Mouse (Mus musculus) kidney, adult 9 months (tissue): ENCODE measurements around the gene A730071L15Rik.

ENCODE experiments used
- DNase-seq: peaks from one replicate; pipeline ENCODE4 v3.0.0; 2022

The A730071L15Rik gene

DNA sequence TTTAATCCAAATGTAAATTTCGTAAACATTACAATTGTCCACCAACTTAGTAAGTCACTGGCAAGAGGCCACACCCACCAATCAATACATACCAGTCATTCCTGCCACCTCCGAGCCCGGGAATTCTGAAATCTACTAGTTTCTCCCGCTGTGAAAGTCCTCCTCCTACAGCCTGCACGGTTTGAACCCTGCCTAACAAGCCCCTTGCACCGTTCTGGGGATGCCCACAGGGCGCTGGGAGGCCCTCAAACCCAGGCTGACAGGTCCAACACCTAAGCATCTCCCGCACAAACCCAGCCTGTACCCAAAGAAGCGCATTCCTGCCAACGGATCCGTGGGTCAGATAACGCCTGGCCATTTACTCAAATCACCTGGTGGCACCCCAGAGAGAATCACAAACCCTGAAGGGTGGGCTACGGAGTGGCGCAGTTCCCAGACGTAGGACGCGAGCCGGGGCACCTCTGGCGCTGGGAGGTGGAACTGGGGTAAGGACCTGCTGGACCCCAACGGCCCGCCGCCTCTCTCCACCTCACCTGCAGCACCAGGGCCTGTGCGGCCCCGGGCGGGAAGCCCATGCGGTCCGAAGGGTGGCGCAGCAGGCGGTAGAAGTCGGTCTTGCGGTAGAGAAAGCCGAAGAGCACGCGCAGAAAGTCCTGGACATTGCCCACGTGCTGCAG is at the start of gene A730071L15Rik:
Gene A730071L15Rik (plus strand): TSS at position 620 of the 677 bp plus-strand sequence.
- DNase-seq = no peak

DNA sequence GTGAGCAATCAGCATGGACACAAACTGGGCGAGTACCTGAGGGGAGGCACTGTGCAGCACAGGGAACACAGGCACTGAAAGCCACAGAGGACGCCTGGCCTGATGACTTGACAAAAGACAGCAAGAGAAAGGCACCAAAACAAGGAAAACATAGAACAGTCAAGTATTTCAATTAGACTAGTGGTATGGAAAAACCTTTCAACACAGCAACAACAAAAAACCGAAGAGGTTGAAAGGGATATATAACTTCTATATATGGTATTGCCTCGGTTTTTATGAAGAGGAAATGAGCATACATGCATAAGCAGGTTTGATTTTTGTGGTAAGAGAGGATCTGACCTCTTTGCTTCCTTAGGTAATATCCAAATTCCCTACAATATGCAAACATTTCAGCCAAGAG is 47.0 kb upstream of the A730071L15Rik start:
- DNase-seq = no peak

DNA sequence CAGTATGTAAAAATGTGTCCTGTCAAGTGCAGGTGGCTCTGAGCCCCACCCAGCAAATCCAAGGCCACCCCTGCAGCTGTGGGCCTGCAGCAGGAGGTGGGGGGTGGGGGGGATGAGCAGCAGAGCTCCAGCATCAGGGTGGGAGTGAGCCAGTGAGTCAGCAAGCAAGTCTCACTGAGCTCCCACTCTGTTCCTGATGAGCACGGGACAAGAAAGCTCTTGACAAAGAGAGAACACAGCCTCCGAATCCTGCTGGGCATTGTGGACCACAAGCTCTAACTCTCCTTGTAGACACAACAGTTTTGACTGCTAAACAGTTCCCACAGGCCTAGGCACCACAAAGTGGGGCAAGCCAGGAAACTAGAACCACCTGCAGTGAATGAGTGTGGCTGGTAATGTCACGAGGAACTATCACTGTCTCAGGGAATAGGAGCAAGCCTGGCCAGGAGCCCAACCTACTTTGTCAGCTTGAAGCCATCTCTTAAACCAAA is 45.6 kb upstream of the A730071L15Rik start:
- DNase-seq = no peak

DNA sequence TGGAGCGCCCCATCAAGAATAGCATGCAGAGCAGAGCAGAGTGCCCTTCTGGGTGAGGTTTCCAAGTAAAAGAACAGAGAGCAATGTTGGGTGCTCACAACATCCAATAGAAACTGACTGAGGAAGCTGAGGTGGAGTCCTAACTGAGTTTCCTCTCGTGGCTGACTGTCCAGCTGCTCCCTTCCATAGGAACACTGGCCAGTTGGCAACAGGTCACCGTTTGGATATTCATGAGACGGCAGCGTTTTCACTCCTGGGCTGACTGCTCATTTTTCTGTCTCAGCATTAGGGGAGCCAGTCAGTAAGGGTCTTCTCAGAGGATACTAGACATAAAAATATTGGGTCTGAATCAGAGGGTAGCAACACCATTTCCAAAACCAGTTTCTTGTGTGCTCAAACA is 43.2 kb upstream of the A730071L15Rik start:
- no peak for DNase-seq

DNA sequence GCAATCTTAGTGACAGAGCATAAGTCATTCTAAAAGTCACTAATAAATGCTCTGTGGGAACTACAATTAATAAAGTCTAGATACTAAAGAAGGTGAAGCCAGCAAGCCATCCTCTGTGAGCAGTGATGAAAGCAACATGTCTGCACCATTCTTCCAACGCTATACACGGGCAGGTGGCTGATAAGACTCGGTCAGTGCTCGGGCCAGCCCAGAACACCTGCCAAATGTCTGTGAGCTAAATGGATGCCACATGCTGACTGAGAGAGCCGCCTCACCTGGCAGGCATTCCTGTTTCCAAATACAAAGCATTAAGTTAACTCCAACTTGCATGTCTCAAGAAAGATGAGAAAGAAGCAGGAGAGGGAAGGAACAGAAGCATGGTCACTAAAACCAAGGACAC is 42.7 kb upstream of the A730071L15Rik start:
- DNase-seq = no peak

DNA sequence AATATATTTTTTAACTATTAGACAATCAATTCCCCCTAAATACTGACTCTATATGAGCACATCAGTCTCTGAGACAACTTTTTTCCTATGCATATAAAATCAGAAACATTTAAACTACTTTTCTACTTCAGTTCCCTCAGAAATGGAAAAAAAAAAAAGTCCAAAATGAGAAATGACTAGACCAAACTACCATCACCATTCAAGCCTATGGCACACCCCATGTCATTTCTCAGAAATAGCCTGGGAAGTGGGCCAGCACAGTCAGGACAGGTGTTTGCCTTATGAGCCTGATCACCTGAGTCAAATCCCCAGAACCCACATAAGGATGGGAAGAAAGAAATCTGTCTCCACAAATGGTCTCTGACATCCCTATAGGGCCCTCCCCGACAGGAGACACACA is 41.3 kb upstream of the A730071L15Rik start:
- DNase-seq = no peak

DNA sequence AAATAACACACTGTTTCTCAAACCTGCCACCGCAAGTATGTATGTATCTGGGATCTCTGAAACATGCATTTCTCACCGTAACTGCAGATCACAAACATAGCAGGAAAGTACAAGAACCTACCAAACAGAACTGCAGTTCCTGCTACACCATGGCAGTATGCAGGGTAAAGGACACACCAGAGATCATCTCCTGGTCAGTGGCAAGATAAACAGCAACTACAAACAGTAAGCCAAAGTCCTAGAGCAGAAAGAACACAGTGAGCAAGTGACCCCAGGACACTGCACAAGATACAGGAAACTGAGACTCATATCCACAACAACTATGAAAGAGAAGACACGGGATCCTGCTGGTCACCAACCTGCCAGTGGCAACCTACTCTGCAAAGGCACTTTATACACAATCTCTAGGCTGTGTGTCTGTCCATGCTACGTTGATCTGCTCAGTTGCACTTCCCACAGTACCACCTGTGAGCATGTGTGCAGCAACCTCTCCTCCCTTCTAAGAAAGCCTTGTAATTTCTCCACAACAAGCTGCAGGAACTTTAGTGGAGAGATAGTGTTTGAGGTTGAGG is 40.0 kb upstream of the A730071L15Rik start:
- no peak for DNase-seq

DNA sequence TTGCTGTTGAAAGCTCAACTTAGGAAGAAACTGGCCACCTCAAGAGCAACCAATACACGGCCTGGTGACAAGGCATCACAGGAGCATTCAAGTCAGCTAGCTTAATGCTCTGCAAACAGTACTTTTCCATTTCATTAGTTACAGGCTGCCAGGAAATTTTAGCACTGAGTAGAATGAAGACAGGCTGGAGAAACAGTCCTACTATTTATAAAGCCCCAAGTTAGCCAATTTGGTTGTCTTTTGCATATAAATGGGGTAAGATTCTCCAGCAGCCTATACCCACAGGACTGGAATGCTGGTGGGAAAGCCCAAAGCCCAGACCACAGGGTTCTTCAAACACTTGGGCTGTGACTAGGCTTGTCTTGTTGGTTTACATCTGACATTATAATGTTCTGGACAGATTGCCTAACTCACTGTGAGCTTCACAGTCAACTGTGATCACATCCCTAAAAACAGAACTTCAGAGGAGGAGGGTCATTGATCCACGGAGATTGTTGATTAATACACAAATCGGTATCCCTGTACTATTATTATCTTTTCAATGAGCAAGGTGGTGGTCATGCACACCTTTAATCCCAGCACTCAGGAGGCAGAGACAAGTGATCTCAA is 39.1 kb upstream of the A730071L15Rik start:
- DNase-seq = no peak

DNA sequence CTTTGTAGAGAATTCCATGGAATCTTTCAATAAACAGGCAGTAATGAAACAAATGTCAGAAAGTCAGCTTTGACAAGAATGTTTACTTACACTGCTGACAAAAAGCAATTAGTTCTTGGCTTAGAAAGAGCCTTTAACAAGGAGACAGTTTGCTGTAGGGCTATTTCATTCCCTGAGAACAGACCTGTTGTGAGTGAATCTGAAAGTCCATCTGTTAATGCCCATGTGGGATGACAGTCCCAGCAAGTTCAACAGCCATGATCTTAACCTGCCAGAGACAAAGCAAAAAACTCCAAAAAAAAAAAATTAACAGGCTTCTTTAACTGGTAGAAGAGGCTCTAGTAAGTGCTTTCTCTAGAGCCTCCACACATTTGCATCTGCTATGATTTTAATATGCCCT is 38.3 kb upstream of the A730071L15Rik start:
- DNase-seq = no peak

DNA sequence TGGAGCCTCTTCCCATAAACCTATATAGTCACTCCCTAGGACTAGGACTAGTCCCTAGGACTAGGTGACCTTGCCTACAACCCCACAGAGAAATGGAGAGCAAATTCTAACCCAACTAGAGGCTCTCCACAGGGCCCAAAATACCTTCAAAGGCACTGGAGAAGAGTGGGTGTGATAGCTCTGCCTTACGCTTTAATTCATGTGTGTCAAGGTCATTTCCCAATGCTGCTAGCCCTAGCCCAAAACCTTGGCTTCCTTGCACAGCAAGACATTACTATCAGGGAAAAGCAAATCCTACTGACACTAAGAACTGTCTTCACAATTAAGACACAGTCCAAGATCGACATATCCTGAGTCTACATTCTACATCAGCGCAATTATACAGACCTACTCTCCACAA is 36.8 kb upstream of the A730071L15Rik start:
- no peak for DNase-seq

DNA sequence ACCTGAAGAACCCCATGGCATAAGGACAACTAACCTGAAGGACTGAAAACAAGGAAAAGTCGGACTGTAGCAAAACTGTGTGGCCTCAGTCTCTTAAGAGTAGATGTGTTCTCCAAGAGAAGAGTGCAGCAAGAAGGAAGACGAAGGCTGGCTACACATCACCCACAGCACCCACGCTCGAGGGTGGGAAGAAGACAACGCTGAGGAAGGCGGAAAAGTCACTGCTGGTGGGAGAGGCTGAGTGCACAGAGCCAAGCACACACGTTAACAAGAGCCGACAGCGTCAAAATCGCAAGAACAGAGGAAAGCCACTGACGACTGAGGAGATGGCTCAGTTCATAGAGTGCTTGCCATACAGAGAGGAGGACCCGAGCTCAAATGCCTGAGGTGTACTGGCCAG is 36.1 kb upstream of the A730071L15Rik start:
- no peak for DNase-seq

DNA sequence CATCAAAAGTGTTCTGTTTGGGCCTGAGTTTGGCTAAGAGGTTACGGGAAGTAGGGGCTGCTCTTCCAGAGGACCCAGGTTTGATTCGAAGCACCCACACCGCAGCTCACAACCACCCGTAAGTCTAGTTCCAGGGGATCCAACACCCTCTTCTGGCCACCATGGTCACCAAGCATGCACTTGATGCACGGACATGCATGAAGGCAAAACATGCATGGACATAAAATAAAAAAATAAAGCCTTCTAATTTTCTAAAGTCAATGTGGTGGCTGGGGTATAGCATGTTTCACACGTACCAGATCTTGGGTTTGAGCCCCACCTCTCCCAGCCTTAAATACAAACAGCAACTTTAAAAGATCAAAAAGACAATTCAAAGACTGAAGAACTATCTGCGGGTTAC is 35.0 kb upstream of the A730071L15Rik start:
- DNase-seq = no peak

DNA sequence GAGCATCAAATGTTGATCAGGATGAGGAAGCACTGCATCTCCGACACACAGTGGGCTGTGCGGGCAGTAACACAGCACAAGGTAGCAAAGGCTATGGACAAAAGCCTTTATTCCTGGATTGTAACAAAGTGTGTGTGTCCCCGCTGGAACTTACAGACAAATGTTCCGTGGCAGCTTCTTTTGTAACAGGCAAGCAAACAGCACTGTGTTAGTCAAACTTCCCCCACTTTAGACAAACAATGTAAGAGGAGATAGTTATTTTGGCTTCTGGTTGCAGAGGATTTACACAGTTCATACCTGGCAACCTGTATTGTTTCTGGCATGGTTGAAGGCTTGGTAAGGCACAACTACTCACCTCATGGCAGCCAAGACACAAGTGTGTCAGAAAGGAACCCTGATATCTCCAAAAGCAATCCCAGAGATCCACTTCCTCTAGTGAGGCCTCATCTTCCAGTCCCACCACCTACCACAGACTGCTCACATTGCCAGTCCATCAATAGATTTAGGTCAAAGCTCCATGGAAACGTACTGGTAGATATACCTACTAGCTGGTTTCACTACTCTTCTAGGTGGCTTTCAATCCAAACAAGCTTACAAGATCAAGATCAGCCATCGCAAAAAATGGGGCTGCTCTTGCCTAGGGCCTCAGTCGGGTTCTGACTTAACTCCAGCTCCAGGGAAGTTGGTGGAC is 34.3 kb upstream of the A730071L15Rik start:
- no peak for DNase-seq

DNA sequence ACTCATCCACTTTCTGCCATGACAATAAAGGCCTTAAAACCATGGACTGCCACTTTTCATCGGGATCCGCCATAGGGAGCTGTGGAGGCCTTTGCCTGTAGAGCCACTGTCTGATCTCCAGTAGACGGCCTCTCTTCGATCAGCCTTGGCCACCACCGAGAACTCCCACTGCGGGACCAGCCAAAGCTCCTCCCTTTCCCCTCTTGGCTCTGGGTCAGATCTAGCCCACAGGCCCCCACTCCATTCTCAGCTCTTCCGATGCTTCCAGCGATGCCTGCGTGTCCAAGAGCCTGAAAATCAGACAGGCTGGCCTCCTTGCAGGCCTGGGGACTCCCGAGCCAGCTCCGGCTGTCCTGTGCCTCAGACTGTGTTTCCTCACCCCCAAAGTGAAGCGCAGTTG is 33.5 kb upstream of the A730071L15Rik start:
- no peak for DNase-seq

DNA sequence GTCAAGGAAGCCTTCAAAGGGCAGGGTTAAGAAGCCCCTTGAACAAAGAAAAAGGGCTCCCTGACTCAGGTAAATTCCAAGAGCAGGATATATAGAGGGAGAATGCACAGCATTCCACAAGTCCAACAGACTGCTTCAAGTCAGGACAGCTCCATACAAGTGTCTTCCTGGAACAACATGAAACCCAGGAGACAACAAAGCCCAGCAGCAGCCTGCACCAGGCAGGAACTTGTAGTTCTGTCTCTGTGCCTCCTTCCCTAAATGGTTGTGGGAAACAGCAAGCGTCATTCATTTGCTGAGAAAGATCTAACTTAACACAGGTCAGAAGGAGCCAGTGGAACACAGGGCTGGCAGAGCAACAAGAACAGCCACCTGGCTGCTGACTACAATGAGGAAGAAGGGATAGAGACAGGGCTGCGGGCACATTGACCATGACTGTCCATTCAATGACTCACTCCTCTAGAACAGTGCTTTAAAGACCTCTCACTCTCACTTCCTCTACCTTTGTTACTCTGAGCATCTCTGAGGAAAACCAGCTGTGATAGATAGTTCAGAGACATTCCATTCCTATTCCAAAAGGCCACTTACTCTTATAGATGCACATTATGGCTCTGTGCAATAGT is 30.7 kb upstream of the A730071L15Rik start:
- no peak for DNase-seq

DNA sequence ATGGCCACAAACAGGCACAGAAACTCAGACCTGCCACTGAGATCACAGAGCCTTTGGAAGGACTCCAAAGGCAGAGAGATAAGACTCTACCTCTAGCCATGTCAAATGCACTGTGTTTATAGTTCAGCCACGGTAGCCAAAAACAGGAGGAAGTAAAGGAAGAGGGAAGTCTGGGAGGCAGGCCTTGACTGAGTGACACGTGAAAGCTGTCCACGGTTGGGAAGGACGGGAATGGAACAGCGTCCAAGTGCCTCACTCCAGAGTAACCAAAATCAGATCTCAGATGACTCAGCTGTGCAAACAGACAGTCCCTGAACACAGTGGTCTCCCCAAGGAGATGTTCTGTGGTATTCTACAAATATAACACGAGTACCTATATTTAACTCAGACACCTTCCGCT is 25.1 kb upstream of the A730071L15Rik start:
- DNase-seq = no peak

DNA sequence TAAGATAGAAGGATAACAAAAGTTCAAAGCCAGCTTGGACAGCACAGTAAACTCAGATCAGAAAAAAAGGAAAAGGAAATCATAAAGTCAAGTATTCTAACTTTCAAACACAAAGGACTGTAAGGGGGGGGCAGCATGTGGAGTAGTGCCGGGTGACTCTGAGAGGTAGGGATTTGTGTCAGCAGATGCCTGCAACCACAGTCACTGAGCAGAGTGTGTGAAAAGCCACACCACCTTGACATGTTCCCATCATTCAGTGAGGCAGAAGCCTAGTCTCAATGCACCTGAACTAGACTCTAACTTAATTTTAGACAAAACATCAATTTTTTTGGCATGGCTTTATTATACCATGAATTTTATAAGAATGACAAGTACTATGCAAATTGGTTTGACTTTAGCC is 24.3 kb upstream of the A730071L15Rik start:
- DNase-seq = no peak

DNA sequence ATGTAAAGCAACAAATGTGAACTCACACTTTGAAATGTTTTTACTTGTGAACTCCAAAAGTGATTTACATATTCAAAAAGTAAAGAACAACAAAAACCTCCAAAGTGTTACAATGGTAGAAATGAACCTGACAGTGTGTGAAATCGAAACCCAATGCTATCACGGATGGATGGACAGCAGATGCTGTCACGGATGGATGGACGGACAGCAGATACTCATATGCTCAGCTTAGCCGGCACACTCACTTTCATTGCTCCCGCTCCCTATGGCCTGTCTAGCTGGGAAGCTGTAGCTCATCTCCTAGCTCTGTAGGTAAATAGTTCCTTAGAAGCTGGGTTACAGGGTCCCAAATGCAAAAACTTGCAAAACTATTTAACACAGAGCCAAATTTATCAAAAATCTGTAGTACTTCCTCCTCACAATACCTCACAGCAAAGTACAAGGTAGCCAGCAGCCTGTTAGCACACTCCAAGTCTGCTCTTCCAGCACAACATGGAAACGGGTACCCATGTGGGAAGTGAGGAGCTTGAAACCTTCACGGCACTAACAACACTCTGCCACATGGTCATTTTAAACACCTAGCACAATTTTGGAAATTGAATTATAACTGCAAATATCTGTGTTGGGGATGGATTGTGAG is 21.9 kb upstream of the A730071L15Rik start:
- DNase-seq = no peak

DNA sequence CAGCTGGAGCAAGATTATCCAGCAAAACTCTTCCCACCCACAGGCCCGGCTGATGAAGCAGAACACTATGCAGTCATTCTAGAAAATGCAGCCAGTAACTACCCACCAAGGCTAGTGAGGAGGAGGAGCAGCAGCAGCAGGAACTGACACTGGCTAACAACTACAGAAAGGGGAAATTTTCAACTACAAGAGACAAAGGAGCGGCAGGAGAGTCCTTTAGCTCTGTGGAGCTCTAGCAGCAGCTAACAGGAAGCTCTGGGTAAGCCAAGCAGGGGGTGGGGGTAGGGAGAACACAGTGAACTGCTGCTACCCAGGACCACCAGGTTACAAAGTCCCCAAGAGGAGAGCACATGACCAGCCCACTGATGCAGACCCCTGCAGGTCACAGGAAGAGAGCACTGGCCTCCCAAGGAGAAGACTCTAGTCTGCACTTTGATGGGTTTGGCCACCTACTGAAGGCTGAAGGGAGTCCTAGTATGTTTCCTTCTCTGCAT is 21.1 kb upstream of the A730071L15Rik start:
- DNase-seq = no peak

DNA sequence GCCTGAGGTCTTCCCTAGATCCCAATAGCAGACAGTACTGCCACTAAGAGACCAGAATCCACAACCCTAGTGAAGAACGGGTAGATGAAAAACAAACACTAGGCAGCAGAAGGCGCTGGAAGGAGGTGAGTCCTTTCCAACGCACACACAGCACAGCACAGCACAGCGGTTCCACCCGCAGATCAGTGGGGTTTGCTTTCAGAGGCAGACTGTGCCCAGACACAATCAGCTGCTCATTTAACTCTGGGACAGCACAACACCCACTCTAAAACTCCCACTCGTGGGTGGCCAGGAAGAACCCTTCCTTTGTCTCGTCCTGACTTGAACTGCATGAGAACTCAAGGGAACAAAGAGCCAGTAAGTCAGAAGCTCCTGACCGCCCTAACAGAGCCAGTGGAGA is 20.6 kb upstream of the A730071L15Rik start:
- DNase-seq = no peak

DNA sequence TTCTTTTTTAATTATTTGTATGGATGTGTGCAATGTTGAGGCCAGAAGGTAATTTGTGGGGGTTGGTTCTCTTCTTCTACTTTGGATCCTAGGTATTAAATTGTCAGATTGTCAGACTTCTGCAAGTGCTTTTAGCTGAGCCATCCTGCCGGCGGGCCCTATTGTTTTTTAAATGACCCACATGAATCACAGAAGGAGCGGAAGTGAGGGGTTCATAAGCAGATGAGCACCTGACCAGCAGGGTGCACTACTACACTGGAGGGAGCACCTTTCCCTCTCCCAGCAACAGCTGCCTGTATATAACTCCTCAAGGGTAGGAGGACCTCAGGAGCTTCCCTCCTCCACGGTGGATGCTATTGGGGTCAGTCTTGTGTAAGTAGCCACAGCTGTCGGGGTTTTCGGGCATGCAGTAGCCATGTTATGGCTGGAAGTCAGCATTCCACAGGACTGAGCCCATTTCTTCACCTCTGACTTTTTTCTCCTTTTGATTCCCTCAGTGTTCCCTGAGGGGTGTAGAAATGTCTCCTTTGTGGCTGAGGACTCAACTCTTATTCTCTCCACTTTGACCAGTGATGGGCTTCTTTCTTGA is 18.9 kb upstream of the A730071L15Rik start:
- DNase-seq = no peak

DNA sequence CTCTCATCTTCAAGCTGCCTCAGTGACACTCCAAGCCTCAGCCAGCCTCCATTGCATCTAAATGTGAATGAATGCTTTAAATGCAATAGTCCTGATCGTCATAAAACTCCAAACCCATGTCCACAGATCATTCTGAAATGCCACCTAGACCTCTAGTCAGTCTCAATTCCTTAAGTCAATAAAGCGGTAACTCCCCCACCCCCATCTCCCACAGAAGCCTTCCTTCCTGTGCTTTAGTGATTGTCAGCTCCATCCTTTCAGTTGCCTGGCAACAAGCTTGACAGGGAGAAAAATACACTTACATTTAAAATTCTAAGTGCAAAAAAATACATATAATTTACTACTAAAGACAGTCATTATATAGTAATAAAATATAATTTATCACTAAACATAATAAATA is 16.6 kb upstream of the A730071L15Rik start:
- DNase-seq = no peak
